Mouse (Mus musculus): ENCODE measurements at regions not wholly inside any gene's neighbourhood (a gene's known extent, or its start where the extent isn't known, plus 50 kb on each side); places are given as distances from the start of the nearest gene placed in this dataset.

- no peak for DNase-seq (ENCODE audit: low read depth, low spot score)
These were observed 119.3 kb upstream of the Lyplal1 start for GRCm38 (mm10) chr1:186236267-186237020.

GRCm38 (mm10) chr1:186234536-186234935 lies 117.4 kb upstream of the Lyplal1 start:
- no peak for DNase-seq (ENCODE audit: low read depth, low spot score)

GRCm38 (mm10) chr1:186230476-186230875 lies 113.4 kb upstream of the Lyplal1 start:
- no peak for DNase-seq (ENCODE audit: low read depth, low spot score)

GRCm38 (mm10) chr1:186229856-186230255 lies 112.7 kb upstream of the Lyplal1 start:
- no peak for DNase-seq (ENCODE audit: low read depth, low spot score)

- DNase-seq (ENCODE audit: low read depth, low spot score): no peak
These were observed 111.3 kb upstream of the Lyplal1 start for GRCm38 (mm10) chr1:186228396-186228795.

GRCm38 (mm10) chr1:186224231-186224630 lies 107.1 kb upstream of the Lyplal1 start:
- no peak for DNase-seq (ENCODE audit: low read depth, low spot score)

- DNase-seq (ENCODE audit: low read depth, low spot score): peak; percentile 25
These were observed 106.3 kb upstream of the Lyplal1 start for GRCm38 (mm10) chr1:186223417-186223816.

GRCm38 (mm10) chr1:186218995-186219394 lies 101.9 kb upstream of the Lyplal1 start:
- no peak for DNase-seq (ENCODE audit: low read depth, low spot score)

GRCm38 (mm10) chr1:186217198-186217597 lies 100.1 kb upstream of the Lyplal1 start:
- DNase-seq (ENCODE audit: low read depth, low spot score): no peak

GRCm38 (mm10) chr1:186204151-186204550 lies 87.0 kb upstream of the Lyplal1 start:
- no peak for DNase-seq (ENCODE audit: low read depth, low spot score)

GRCm38 (mm10) chr1:186202536-186202935 lies 85.4 kb upstream of the Lyplal1 start:
- no peak for DNase-seq (ENCODE audit: low read depth, low spot score)

- no peak for DNase-seq (ENCODE audit: low read depth, low spot score)
These were observed 81.3 kb upstream of the Lyplal1 start for GRCm38 (mm10) chr1:186198391-186198790.

- no peak for DNase-seq (ENCODE audit: low read depth, low spot score)
These were observed 79.9 kb upstream of the Lyplal1 start for GRCm38 (mm10) chr1:186197057-186197456.

GRCm38 (mm10) chr1:186189390-186189789 lies 72.3 kb upstream of the Lyplal1 start:
- DNase-seq (ENCODE audit: low read depth, low spot score): no peak

GRCm38 (mm10) chr1:186187372-186187771 lies 70.3 kb upstream of the Lyplal1 start:
- peak; percentile 39 for DNase-seq (ENCODE audit: low read depth, low spot score)

- DNase-seq (ENCODE audit: low read depth, low spot score): no peak
These were observed 66.1 kb upstream of the Lyplal1 start for GRCm38 (mm10) chr1:186183204-186183651.

- peak; percentile 53 for DNase-seq (ENCODE audit: low read depth, low spot score)
These were observed 65.5 kb upstream of the Lyplal1 start for GRCm38 (mm10) chr1:186182498-186183203.

- DNase-seq (ENCODE audit: low read depth, low spot score): no peak
These were observed 59.9 kb upstream of the Lyplal1 start for GRCm38 (mm10) chr1:186177019-186177418.

GRCm38 (mm10) chr1:186173472-186174014 lies 56.4 kb upstream of the Lyplal1 start:
- no peak for DNase-seq (ENCODE audit: low read depth, low spot score)

GRCm38 (mm10) chr1:186171691-186172090 lies 54.6 kb upstream of the Lyplal1 start:
- no peak for DNase-seq (ENCODE audit: low read depth, low spot score)
